Mouse (Mus musculus): Measurements from ENCODE around the gene Gng7.
"Not testable (repeated sequence)": the region's sequence is repeated elsewhere in the genome, so short reads cannot be mapped to it uniquely, and the experiment has no call there.

The Gng7 gene

GRCm38 (mm10) chr10:80991945-80992344, 22.8 kb downstream of the Gng7 start:
- no peak for DNase-seq

- no peak for DNase-seq
Observed at GRCm38 (mm10) chr10:80991007-80991406, 23.7 kb downstream of the Gng7 start.

DNA sequence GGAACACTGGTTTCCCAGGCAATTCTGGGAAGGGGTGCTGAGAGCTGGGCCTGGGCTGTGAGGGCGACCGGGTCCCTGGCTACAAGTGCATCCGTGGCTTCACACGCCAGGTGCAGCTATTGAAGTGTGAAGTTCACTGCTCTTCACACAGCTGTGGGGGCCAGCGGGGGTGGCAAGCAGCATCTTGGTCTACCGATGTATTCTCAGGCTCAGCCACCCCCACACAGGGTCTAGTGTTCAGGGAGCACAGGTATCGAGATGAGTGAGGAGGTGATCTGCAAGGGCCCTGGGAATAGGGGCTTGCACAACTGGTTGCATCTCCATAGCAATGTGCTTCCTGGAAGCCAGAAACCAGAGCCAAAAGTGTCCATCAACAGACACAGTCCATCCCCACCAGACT, 24.3 kb downstream of the Gng7 start:
- DNase-seq = peak; percentile 40 to 43

GRCm38 (mm10) chr10:80989854-80990253, 24.9 kb downstream of the Gng7 start:
- DNase-seq = not testable (repeated sequence)

- DNase-seq = no peak
Observed at GRCm38 (mm10) chr10:80989446-80989845, 25.3 kb downstream of the Gng7 start.

DNA sequence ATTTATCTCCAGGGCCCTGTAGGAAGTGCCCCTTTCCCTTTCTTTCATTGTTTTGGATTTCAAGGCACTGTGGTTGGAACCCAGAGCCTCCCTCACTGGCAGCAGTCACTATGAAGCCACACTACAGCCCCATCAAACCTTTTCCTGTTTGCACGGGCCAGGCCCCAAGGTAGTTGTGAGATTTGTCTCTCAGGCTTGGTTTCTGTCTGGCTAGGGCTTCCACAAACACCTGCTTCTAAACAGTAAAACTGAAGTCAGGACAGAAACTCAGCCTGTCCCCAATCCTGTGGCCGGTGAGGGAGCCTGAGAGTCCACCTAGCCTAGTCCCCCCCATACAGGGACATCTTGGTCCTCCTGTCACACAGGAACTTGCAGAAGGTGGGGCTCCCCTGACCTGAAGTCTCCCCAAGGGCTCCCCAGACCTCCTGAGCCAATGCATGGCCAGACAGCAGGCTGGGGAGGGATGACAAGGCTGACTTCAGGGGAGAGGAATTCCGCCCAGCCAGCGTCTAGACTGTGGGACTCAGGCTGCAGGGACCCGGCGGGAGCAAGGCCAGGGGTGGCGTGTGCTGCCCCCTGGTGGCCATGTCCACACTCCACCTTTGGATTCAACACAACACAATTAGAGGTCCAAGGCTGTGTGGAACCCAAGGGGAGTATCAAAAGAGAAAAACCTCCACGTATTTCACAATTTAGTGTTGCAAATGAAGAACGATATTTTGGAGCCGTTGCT, 26.9 kb downstream of the Gng7 start:
- DNase-seq = peak; percentile 46 to 53

DNA sequence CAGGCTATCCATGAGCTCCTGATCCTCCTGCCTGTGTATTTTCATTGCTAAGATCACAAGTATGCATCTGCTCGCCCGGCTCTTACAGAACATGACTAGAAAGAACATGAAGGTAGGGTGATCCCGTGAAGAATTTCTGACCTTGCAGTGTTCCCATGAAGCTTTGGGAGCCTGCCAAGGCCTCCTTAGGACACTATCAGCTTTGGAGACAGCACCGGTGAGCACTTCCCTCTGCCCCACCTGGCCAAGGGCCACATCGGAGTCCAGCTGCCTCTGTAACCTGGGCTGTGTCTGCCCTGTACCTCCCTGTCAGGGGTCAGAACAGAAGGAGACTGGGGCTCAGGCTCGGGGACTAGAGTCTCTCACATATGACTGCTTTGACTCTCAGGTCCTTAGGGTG, 28.0 kb downstream of the Gng7 start:
- DNase-seq = no peak

DNA sequence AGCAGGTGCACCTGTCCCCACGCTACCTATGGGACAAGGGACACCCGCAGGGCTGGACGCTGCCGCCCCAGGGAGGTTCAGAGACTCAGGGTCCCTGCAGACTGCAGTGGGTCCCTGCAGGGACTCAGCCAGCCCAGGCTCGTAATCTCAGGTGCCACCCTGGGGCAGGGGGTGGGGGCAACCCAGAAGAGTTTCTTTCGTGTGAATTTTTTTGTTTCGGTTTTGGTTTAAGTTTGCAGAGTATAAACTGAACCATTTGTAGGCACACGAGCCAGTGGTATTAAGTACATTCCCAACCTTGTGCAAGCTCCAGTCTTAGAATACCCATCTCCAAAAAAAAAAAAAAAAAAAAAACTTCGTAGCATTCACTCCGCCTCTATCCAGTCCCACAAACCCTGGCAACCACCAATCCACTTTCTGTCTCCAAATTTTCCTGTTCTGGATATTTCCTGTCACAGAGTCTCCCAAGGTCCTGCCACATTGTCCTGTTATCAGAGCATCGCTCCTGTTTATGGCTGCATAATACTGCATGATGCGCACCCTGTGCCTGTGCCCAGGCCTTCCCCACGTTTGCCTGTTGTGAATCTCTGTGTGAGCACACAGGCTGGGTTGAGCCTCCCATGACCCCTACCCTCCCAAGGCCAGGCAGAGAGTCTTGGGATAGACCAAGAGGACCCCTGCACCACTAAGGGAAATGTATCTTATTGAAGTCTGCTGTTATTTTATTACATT, 28.6 kb downstream of the Gng7 start:
- DNase-seq = no peak

- DNase-seq = peak; percentile 30 to 42
Observed at GRCm38 (mm10) chr10:80985241-80985969, 29.3 kb downstream of the Gng7 start.

GRCm38 (mm10) chr10:80984223-80984622, 30.5 kb downstream of the Gng7 start:
- no peak for DNase-seq

DNA sequence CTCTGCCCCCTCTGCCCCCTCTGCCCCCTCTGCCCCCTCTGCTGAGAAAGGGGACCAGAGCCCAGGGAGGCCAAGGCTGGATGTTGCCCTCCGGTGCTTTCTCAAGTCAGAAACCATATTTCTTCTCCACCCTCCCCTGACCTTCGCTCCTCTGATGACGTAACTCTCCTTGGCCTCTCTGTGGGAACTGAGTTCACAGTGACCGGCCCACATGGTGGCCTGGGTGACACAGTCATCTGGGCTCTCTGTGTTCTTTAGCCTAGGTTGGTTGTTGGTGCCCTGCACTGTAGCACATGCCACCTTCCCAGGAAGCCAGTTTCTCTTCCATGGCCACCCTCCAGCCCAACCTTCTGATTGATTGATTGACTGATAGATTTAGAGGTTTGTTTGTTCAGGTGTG, 32.4 kb downstream of the Gng7 start:
- no peak for DNase-seq

DNA sequence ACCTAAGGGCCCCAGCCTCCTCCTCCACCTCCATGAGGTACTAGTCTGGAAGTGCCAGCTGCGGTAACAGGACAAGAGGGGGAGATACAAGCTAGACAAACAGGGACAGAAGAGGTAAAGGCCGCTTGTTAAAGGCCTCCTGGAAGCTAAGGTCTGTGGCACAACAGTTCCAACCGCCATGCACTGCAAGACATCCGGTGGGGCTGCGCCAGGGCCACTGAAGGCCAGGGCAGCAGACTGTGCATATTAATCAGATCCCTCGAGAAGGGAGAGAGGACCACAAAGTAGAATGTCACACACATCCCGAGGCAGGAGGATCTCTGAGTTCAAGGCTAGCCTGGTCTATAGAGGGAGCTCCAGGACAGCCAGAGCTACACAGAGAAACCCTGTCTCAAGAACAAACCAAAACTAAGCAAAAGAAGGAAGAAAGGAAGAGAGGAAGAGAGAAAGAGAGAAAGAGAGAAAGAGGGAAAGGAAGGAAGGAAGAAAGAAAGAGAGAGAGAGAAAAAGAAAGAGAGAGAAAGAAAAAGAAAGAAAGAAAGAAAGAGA, 33.1 kb downstream of the Gng7 start:
- no peak for DNase-seq

GRCm38 (mm10) chr10:80975478-80975877, 39.3 kb downstream of the Gng7 start:
- no peak for DNase-seq

DNA sequence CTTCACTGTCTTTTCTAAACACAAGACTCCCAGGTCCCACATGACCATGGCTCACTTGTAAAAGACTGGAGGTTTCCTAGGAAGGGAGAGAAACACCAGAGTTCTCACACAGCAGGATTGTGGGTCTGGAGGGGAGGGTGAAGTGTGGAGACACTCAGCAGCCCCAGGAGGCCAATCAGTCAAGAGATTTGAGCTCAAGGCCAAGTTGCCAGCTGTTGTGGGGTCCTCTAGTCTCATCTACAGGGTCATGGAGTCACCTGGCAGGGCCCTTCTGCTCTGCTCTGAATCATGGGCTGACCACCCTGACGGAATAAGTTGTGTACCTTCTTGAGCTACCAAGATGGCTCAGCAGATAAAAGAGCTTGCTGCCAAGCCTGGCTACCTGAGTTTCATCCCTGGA, 41.0 kb downstream of the Gng7 start:
- no peak for DNase-seq

- DNase-seq = no peak
Observed at GRCm38 (mm10) chr10:80972071-80972987, 42.4 kb downstream of the Gng7 start.

- DNase-seq = no peak
Observed at GRCm38 (mm10) chr10:80971533-80971932, 43.2 kb downstream of the Gng7 start.

DNA sequence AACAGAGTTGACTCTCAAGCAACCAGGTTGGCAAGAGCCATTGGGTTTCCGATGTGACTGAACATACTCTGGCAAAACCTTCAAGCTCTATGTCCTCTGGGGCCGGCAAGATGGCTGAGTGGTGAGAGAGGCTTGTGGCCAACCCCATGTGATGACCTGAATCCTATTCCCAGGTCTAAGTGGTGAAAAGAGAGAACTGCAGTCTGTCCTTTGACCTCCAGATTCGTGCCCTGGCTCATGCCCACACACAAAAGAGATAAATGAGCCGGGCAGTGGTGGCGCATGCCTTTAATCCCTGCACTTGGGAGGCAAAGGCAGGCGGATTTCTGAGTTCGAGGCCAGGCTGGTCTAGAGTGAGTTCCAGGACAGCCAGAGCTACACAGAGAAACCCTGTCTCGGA, 44.6 kb downstream of the Gng7 start:
- no peak for DNase-seq

DNA sequence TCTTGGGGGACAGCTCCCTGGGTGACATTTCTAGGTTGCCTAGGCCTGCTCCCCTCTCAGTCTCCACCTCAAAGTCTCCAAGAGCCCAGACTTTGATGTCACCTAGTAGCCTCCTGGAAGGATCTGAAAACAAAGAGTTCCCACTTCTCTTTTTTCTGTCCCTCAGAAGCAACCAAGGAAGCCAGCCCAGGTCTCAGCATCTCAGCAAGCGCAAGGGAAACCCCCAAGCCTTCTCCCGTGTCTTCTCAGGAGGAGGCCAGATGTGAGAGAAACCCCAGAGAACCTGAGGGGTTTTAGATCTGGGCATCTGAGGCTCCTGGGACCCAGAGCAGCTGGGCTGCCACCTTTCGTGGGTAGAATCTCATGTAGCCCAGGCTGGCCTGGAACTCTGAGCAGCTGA, 45.4 kb downstream of the Gng7 start:
- no peak for DNase-seq

- DNase-seq = no peak
Observed at GRCm38 (mm10) chr10:80968106-80968505, 46.6 kb downstream of the Gng7 start.

- no peak for DNase-seq
Observed at GRCm38 (mm10) chr10:80967101-80967656, 47.6 kb downstream of the Gng7 start.

- DNase-seq = no peak
Observed at GRCm38 (mm10) chr10:80966296-80966695, 48.4 kb downstream of the Gng7 start.

All from thymus, adult 18-20 months (tissue).